Mouse (Mus musculus): Measurements from ENCODE around the gene Eif2b5. TPM values are rescaled to one million over a fixed set of nuclear protein-coding genes. Genes with fewer than 3 reads are reported as not detected.
A peak's percentile ranks its signal among the peaks of the same experiment; 100 is the strongest.

Gene Eif2b5
- polyA plus RNA-seq, 1 experiment from 2014 or later = 37.2 TPM

DNA sequence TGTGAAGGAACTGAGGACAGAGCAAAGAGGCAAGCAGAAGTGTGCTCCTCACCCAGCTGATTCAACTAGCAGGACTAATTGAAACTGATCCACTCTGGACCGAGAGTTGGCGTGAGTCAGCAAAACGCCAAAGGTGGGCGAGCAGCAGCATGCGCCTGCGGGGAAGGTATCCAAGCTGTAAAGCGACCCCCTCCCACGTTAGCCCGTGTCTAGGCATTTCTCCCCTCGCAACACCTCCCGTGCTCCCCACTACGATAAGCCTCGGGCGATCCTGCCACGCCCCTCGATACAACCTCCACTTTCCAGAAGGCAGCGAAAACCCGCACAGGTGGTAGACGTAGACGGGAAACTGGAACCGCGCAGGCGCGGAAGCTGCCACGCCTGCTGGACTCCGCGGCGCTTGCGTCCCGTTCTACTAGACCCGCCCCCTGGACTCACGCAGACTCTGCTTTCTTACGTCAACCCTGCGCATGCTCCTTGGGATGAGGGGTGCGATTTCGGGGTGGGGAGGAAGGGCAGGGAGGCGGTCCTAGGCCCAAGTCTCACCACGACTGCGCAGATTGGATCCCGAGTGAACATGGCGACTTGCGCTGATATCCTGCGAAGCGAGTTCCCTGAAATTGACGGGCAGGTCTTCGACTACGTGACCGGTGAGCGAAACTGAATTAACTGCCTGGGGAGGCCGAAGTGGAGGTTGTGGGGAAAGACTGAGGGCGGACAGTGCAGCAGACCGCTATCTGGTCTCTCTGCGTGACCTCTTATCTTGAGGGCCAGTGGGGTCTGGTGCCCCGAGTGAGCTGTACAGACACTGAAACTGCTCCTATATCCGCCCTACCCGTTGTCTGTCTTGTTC is 49.7 kb downstream of the Eif2b5 start, which contains the start of gene Abcf3:
Gene Abcf3 (plus strand): TSS at position 482 of the 853 bp plus-strand sequence.
- peak; percentile 97 for ATAC-seq
- H3K4me2 ChIP-seq (replicated peaks; ENCODE audit: low read depth) = peak within 1 kb of the TSS; percentile 79
- no peaks in the 10 kb centered on the region for H3K4me1 ChIP-seq (replicated peaks; ENCODE audit: control insufficient read depth, insufficient read depth, low read length)
- H3K9ac ChIP-seq (ENCODE audit: low read depth, low read length) = peak within 1 kb of the TSS; percentile 67
- H3K4me3 ChIP-seq (ENCODE audit: low read depth, low read length) = peak within 1 kb of the TSS; percentile 89
- peak within 1 kb of the TSS; percentile 78 for H3K27ac ChIP-seq (ENCODE audit: low read depth, low read length)
- TF ChIP-seq CTCF (IDR thresholded peaks at IDR 0.05; ENCODE audit: low read depth) = no peak
- WGBS = under 1% methylated on average over 56 of the region's 56 CpGs
- H3K36me3 ChIP-seq (ENCODE audit: control insufficient read depth, insufficient read depth) = peaks cover 52% of the 10 kb centered on the region
- H3K9me3 ChIP-seq (ENCODE audit: control insufficient read depth) = no peaks in the 10 kb centered on the region
- no peaks in the 10 kb centered on the region for H3K27me3 ChIP-seq (replicated peaks; ENCODE audit: control insufficient read depth, insufficient read depth, low read length)

GRCm38 (mm10) chr16:20549161-20549560 is 50.5 kb downstream of the Eif2b5 start:
- ATAC-seq = no peak
- peak overlapping the region; percentile 89 for H3K4me3 ChIP-seq (ENCODE audit: low read depth, low read length)
- H3K27me3 ChIP-seq (replicated peaks; ENCODE audit: control insufficient read depth, insufficient read depth, low read length) = no peaks in the 10 kb centered on the region
- H3K27ac ChIP-seq (ENCODE audit: low read depth, low read length) = no peak overlapping the region
- peaks cover 53% of the 10 kb centered on the region for H3K36me3 ChIP-seq (ENCODE audit: control insufficient read depth, insufficient read depth)
- no peak for TF ChIP-seq CTCF (IDR thresholded peaks at IDR 0.05; ENCODE audit: low read depth)
- no peaks in the 10 kb centered on the region for H3K4me1 ChIP-seq (replicated peaks; ENCODE audit: control insufficient read depth, insufficient read depth, low read length)
- WGBS = 40% methylated on average over 9 of the region's 9 CpGs
- H3K4me2 ChIP-seq (replicated peaks; ENCODE audit: low read depth) = peak overlapping the region; percentile 79
- peak overlapping the region; percentile 67; the same call in 1 of the 2 replicates for H3K9ac ChIP-seq (ENCODE audit: low read depth, low read length)
- H3K9me3 ChIP-seq (ENCODE audit: control insufficient read depth) = no peaks in the 10 kb centered on the region

DNA sequence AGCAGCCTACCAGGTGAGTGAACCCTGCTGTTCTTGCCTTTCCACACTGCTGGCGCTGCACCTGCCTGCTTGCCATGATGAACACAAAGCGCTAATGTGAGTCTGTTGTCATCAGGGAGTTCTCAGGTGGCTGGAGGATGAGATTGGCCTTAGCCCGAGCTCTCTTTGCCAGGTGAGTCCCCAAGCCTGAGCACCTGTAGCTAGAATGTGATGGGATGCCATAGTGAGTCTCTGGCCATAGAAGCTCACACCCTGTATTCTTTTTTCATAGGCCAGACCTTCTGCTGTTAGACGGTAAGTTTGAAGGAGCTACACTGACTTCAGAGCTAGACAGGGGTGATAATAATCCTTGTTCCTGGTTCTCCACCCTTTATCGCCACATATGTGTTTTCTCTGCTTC is 53.1 kb downstream of the Eif2b5 start:
- Histone ChIP-seq H3K9ac (ENCODE audit: low read depth, low read length) (no peak overlapping the region), H3K27me3 (replicated peaks; ENCODE audit: control insufficient read depth, insufficient read depth, low read length) (no peaks in the 10 kb centered on the region), H3K9me3 (ENCODE audit: control insufficient read depth) (no peaks in the 10 kb centered on the region), H3K4me1 (replicated peaks; ENCODE audit: control insufficient read depth, insufficient read depth, low read length) (no peaks in the 10 kb centered on the region), H3K36me3 (ENCODE audit: control insufficient read depth, insufficient read depth) (peaks cover 44% of the 10 kb centered on the region), H3K4me3 (ENCODE audit: low read depth, low read length) (no peak overlapping the region), H3K4me2 (replicated peaks; ENCODE audit: low read depth) (no peak overlapping the region), H3K27ac (ENCODE audit: low read depth, low read length) (peak overlapping the region; percentile 28; the same call in 1 of the 2 replicates)
- 94% methylated on average over 5 of the region's 5 CpGs for WGBS
- TF ChIP-seq CTCF (IDR thresholded peaks at IDR 0.05; ENCODE audit: low read depth) = no peak
- ATAC-seq = no peak

- no peaks in the 10 kb centered on the region for H3K9me3 ChIP-seq (ENCODE audit: control insufficient read depth)
- no peak for TF ChIP-seq CTCF (IDR thresholded peaks at IDR 0.05; ENCODE audit: low read depth)
- H3K4me3 ChIP-seq (ENCODE audit: low read depth, low read length) = no peak overlapping the region
- no peak overlapping the region for H3K9ac ChIP-seq (ENCODE audit: low read depth, low read length)
- H3K27me3 ChIP-seq (replicated peaks; ENCODE audit: control insufficient read depth, insufficient read depth, low read length) = no peaks in the 10 kb centered on the region
- no peak overlapping the region for H3K4me2 ChIP-seq (replicated peaks; ENCODE audit: low read depth)
- WGBS = 74% methylated on average over 1 of the region's 1 CpGs
- no peak for ATAC-seq
- no peaks in the 10 kb centered on the region for H3K4me1 ChIP-seq (replicated peaks; ENCODE audit: control insufficient read depth, insufficient read depth, low read length)
- H3K27ac ChIP-seq (ENCODE audit: low read depth, low read length) = 0 out of 2 replicates have a peak overlapping the region, but pooled peaks have one; percentile 28
- peaks cover 47% of the 10 kb centered on the region for H3K36me3 ChIP-seq (ENCODE audit: control insufficient read depth, insufficient read depth)
These were observed 54.0 kb downstream of the Eif2b5 start for GRCm38 (mm10) chr16:20552594-20552993.

- H3K4me2 ChIP-seq (replicated peaks; ENCODE audit: low read depth) = no peak overlapping the region
- H3K9ac ChIP-seq (ENCODE audit: low read depth, low read length) = no peak overlapping the region
- no peaks in the 10 kb centered on the region for H3K9me3 ChIP-seq (ENCODE audit: control insufficient read depth)
- no peak for ATAC-seq
- no peak overlapping the region for H3K27ac ChIP-seq (ENCODE audit: low read depth, low read length)
- no peak for TF ChIP-seq CTCF (IDR thresholded peaks at IDR 0.05; ENCODE audit: low read depth)
- WGBS = 93% methylated on average over 6 of the region's 6 CpGs
- H3K36me3 ChIP-seq (ENCODE audit: control insufficient read depth, insufficient read depth) = peaks cover 70% of the 10 kb centered on the region
- no peak overlapping the region for H3K4me3 ChIP-seq (ENCODE audit: low read depth, low read length)
- no peaks in the 10 kb centered on the region for H3K4me1 ChIP-seq (replicated peaks; ENCODE audit: control insufficient read depth, insufficient read depth, low read length)
- no peaks in the 10 kb centered on the region for H3K27me3 ChIP-seq (replicated peaks; ENCODE audit: control insufficient read depth, insufficient read depth, low read length)
These were observed 56.4 kb downstream of the Eif2b5 start for GRCm38 (mm10) chr16:20555000-20555399.

DNA sequence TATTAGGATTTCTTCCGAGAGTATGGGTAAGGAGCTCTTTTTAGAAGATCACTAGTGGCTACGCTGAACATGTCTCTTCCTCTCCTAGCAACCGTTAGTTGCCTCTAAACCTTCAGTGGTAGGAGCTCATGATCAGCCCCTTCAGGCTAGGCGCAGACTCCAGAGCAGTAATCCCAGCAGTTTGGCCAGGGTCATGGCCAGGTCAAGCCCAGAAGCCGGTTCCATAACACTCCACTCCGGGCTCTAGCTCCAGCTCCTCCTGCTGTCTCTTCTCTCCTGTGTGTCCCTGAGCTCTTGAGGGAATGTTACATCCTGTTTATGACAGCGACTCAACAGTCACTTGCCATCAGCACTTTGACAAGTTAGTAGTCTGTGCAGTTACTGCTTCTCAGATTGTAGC is 58.8 kb downstream of the Eif2b5 start:
- H3K4me1 ChIP-seq (replicated peaks; ENCODE audit: control insufficient read depth, insufficient read depth, low read length) = no peaks in the 10 kb centered on the region
- H3K27ac ChIP-seq (ENCODE audit: low read depth, low read length) = no peak overlapping the region
- H3K9ac ChIP-seq (ENCODE audit: low read depth, low read length) = no peak overlapping the region
- no peak overlapping the region for H3K4me2 ChIP-seq (replicated peaks; ENCODE audit: low read depth)
- WGBS = 51% methylated on average over 7 of the region's 7 CpGs
- H3K9me3 ChIP-seq (ENCODE audit: control insufficient read depth) = no peaks in the 10 kb centered on the region
- no peak for TF ChIP-seq CTCF (IDR thresholded peaks at IDR 0.05; ENCODE audit: low read depth)
- H3K36me3 ChIP-seq (ENCODE audit: control insufficient read depth, insufficient read depth) = peaks cover 69% of the 10 kb centered on the region
- peak; percentile 28; the same call in 1 of the 2 replicates for ATAC-seq
- H3K27me3 ChIP-seq (replicated peaks; ENCODE audit: control insufficient read depth, insufficient read depth, low read length) = no peaks in the 10 kb centered on the region
- no peak overlapping the region for H3K4me3 ChIP-seq (ENCODE audit: low read depth, low read length)

Other genes starting within 250 kb of the Eif2b5 start
- 87.0 and 89.9 TPM in 2 replicates for gene Parl, start 196.4 kb upstream of the Eif2b5 start, polyA plus RNA-seq (2015; fragmentation: Nextera tagmentation; extraction: Ambion mirVana)
- not detected in 2 replicates for gene Cyp2ab1, start 173.4 kb upstream of the Eif2b5 start, polyA plus RNA-seq (2015; fragmentation: Nextera tagmentation; extraction: Ambion mirVana)
- gene Abcc5, start 72.4 kb upstream of the Eif2b5 start, polyA plus RNA-seq (2015; fragmentation: Nextera tagmentation; extraction: Ambion mirVana) = 11.5 and 13.7 TPM in 2 replicates
- gene Dvl3, start 18.2 kb downstream of the Eif2b5 start, polyA plus RNA-seq (2015; fragmentation: Nextera tagmentation; extraction: Ambion mirVana) = 11.5 and 13.7 TPM in 2 replicates
- 411 and 423 TPM in 2 replicates for gene Ap2m1, start 36.7 kb downstream of the Eif2b5 start, polyA plus RNA-seq (2015; fragmentation: Nextera tagmentation; extraction: Ambion mirVana)
- 47.0 and 64.3 TPM in 2 replicates for gene Abcf3, start 49.8 kb downstream of the Eif2b5 start, polyA plus RNA-seq (2015; fragmentation: Nextera tagmentation; extraction: Ambion mirVana)
- gene Vwa5b2, start 90.7 kb downstream of the Eif2b5 start, polyA plus RNA-seq (2015; fragmentation: Nextera tagmentation; extraction: Ambion mirVana) = 1.7 and 2.0 TPM in 2 replicates
- gene Eef1akmt4, start 112.8 kb downstream of the Eif2b5 start, polyA plus RNA-seq (2015; fragmentation: Nextera tagmentation; extraction: Ambion mirVana) = 17.8 and 18.0 TPM in 2 replicates
- gene Gm49333, start 112.8 kb downstream of the Eif2b5 start, polyA plus RNA-seq (2015; fragmentation: Nextera tagmentation; extraction: Ambion mirVana) = 0.09 TPM in 1 of 2 replicates, not detected in the other
- 24.7 and 27.8 TPM in 2 replicates for gene Alg3, start 112.9 kb downstream of the Eif2b5 start, polyA plus RNA-seq (2015; fragmentation: Nextera tagmentation; extraction: Ambion mirVana)
- gene Camk2n2, start 122.5 kb downstream of the Eif2b5 start, polyA plus RNA-seq (2015; fragmentation: Nextera tagmentation; extraction: Ambion mirVana) = 1.0 and 2.0 TPM in 2 replicates
- 0.17 and 0.22 TPM in 2 replicates for gene Ece2, start 131.0 kb downstream of the Eif2b5 start, polyA plus RNA-seq (2015; fragmentation: Nextera tagmentation; extraction: Ambion mirVana)
- 136 and 137 TPM in 2 replicates for gene Psmd2, start 152.8 kb downstream of the Eif2b5 start, polyA plus RNA-seq (2015; fragmentation: Nextera tagmentation; extraction: Ambion mirVana)
- gene Eif4g1, start 169.5 kb downstream of the Eif2b5 start, polyA plus RNA-seq (2015; fragmentation: Nextera tagmentation; extraction: Ambion mirVana) = 97.8 and 106 TPM in 2 replicates
- 4.7 and 5.0 TPM in 2 replicates for gene Fam131a, start 194.4 kb downstream of the Eif2b5 start, polyA plus RNA-seq (2015; fragmentation: Nextera tagmentation; extraction: Ambion mirVana)
- 52.9 and 54.2 TPM in 2 replicates for gene Polr2h, start 218.8 kb downstream of the Eif2b5 start, polyA plus RNA-seq (2015; fragmentation: Nextera tagmentation; extraction: Ambion mirVana)
- 5.4 and 6.1 TPM in 2 replicates for gene Clcn2, start 218.9 kb downstream of the Eif2b5 start, polyA plus RNA-seq (2015; fragmentation: Nextera tagmentation; extraction: Ambion mirVana)
- 2.3 TPM in 2 replicates for gene Chrd, start 234.3 kb downstream of the Eif2b5 start, polyA plus RNA-seq (2015; fragmentation: Nextera tagmentation; extraction: Ambion mirVana)
- gene Thpo, start 235.7 kb downstream of the Eif2b5 start, polyA plus RNA-seq (2015; fragmentation: Nextera tagmentation; extraction: Ambion mirVana) = 2.4 and 2.7 TPM in 2 replicates

Data from intestine, postnatal 0 days (tissue).